Mouse (Mus musculus) Patski (cell line): ENCODE data around the gene Scgb2b18. TPM values are rescaled to one million over a fixed set of nuclear protein-coding genes. Genes with fewer than 3 reads are reported as not detected.
"Not testable (repeated sequence)": the region's sequence is repeated elsewhere in the genome, so short reads cannot be mapped to it uniquely, and the experiment has no call there.

Experiments used
- ATAC-seq: fragments of 100-300 bp; one replicate; pipeline ENCODE4 v1.8.0; 2021
- CTCF ChIA-PET: fragments of 350-600 bp; sonication (Branson Sonifier 250); formaldehyde crosslinking; loops from one replicate; lab custom pipeline; 2022; ENCODE audit warnings: inconsistent platforms; lab: Charles Lee
- POLR2A ChIA-PET: fragments of 350-600 bp; sonication (Branson Sonifier 250); formaldehyde crosslinking; loops from one replicate; lab custom pipeline; 2022; ENCODE audit warnings: antibody characterized with exemption, inconsistent platforms; lab: Charles Lee
- DNase-seq: peaks from one replicate; pipeline ENCODE4 v3.0.0-alpha.2; 2011; ENCODE audit warnings: low read depth, low spot score
- H3K27me3 ChIP-seq: fragments of 371-371 bp; one replicate; pipeline ENCODE4 v1.5.1; 2021
- in situ Hi-C: fragments of 300-500 bp; cut with MboI; formaldehyde crosslinking; loops from 3 replicates; pipeline ENCODE4 v1.11.1; 2018; ENCODE audit warnings: low pct_unique_long_range_greater_than_20kb, mixed read lengths
- polyA plus RNA-seq: library from polyadenylated mRNA; unstranded; gene quantifications from one replicate; pipeline ENCODE4 v1.2.3, GENCODE M21; 2021

Gene Scgb2b18
- not detected for polyA plus RNA-seq

DNA sequence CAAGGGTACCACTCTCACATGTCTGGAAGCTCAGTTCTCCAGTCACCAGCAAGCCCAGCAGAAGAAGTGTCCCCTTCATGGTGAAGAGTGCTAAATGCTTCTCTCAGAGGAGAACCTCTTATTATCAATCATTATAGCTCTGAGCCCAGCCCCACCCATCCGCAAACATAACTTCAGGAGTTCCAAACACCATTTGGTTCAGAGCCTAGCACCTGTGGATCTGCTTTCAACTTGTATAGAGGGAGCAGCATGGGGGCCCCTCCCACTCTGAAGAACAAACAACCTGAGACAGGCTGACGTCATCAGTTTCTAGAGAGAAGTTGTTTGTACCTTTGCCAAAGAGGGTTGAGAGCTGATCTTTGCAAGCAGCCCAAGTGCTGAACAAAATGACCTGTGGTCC lies at the start of gene Scgb2b18:
TSS of gene Scgb2b18 (minus strand) at position 101 of the 400 bp plus-strand sequence.
- in situ Hi-C loops, CTCF ChIA-PET: not testable (repeated sequence)

DNA sequence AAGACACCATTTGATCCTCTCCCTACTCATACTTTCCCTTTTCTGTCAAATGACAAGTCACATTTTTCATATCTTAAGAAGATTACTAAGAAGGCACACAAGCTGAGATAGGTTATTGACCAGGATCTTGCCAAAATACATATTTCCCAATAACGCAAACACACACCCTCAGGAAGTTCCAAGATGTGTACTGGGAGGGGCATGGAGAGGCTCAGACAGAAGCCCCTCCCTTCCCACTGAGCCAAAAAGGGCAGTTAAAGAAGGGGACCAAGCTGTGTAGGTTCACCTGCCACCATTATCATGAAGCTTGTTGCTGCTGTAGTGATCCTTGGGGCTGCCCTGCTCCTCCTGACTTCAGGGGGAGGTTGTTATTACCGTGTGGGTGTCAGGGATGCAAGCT lies 11.6 kb upstream of the Scgb2b18 start, which contains the start of gene Scgb1b18:
TSS of gene Scgb1b18 (plus strand) at position 301 of the 400 bp plus-strand sequence.
- ATAC-seq, DNase-seq, H3K27me3 ChIP-seq, POLR2A ChIA-PET, in situ Hi-C loops, CTCF ChIA-PET: not testable (repeated sequence)

More for the DNA sequence above, at the start of gene Scgb2b18:
- DNase-seq, POLR2A ChIA-PET, ATAC-seq, H3K27me3 ChIP-seq: not testable (repeated sequence)

Other genes with a start within 250 kb of the Scgb2b18 start
- gene Scgb2b17, start 117.3 kb downstream of the Scgb2b18 start, polyA plus RNA-seq, result not detected
- not detected for gene Scgb1b17, start 110.4 kb downstream of the Scgb2b18 start, polyA plus RNA-seq
- gene Scgb1b18, start 11.7 kb upstream of the Scgb2b18 start, polyA plus RNA-seq, result not detected
- gene Scgb2b19, start 106.5 kb upstream of the Scgb2b18 start, polyA plus RNA-seq, result not detected
- not detected for gene Scgb1b19, start 113.4 kb upstream of the Scgb2b18 start, polyA plus RNA-seq
- not detected for gene Scgb2b20, start 192.5 kb upstream of the Scgb2b18 start, polyA plus RNA-seq
- not detected for gene Scgb1b20, start 199.4 kb upstream of the Scgb2b18 start, polyA plus RNA-seq